16 mouse cellular contexts compared by ENCODE assay signal in the genomic region with DNA sequence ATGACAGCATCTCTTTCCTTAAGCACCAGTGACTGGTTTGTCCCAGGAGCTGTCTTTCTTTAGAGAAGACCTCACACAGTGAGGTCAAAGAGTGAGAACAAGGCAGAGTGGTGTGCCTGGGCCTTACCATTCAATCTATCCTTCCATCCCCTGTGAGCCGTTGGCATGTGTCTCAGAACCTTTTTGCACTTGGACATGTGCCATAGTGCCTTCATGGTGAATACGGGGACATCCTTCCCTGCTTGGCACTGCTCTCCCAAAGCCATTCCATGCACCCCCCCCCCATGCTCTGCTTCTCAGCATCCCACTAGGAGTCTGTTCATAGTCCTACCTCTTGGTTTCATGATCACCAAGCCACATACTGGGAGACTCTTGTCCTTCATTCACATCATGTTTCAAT.
"Had no signal": no experiment of that assay in that cellular context is flagged by ENCODE, and none has a peak within 500 bp of the region (broad histone marks: within the 10 kb centered on the region; RNA-seq: fewer than 3 reads in every experiment).

No protein-coding gene starts in this region.

- H3K9ac ChIP-seq: liver, embryonic 13.5 days; midbrain, embryonic 13.5 days; neural tube, embryonic 12.5 days; neural tube, embryonic 15.5 days; stomach, embryonic 15.5 days had no signal

- H3K36me3 ChIP-seq: liver, embryonic 13.5 days; midbrain, embryonic 10.5 days; midbrain, embryonic 13.5 days; neural tube, embryonic 12.5 days; neural tube, embryonic 15.5 days; stomach, embryonic 15.5 days had no signal

- DNase-seq: kidney, adult 9 months; kidney, postnatal 14 days; kidney, postnatal 4 days; liver, embryonic 13.5 days; lung, adult 2 months; lung, postnatal 36 days; retina, postnatal 1 day; right cerebral cortex, postnatal 25 days; spleen, adult 18-20 months; thymus, postnatal 36 days had no signal

- H3K27ac ChIP-seq: liver, embryonic 13.5 days; midbrain, embryonic 10.5 days; midbrain, embryonic 13.5 days; neural tube, embryonic 12.5 days; neural tube, embryonic 15.5 days; stomach, embryonic 15.5 days had no signal

- H3K4me3 ChIP-seq: liver, embryonic 13.5 days; megakaryocyte, embryonic 14.5 days; midbrain, embryonic 10.5 days; midbrain, embryonic 13.5 days; neural tube, embryonic 12.5 days; neural tube, embryonic 15.5 days; stomach, embryonic 15.5 days had no signal

- H3K4me2 ChIP-seq: liver, embryonic 13.5 days; midbrain, embryonic 13.5 days; neural tube, embryonic 12.5 days; neural tube, embryonic 15.5 days; stomach, embryonic 15.5 days had no signal

- ATAC-seq: midbrain, embryonic 13.5 days had no signal

- H3K4me1 ChIP-seq: liver, embryonic 13.5 days; megakaryocyte, embryonic 14.5 days; stomach, embryonic 15.5 days had no signal

- H3K27me3 ChIP-seq: liver, embryonic 13.5 days; megakaryocyte, embryonic 14.5 days; midbrain, embryonic 13.5 days; neural tube, embryonic 12.5 days; neural tube, embryonic 15.5 days; stomach, embryonic 15.5 days had no signal

- H3K9me3 ChIP-seq: liver, embryonic 13.5 days; midbrain, embryonic 10.5 days; midbrain, embryonic 13.5 days; neural tube, embryonic 12.5 days; neural tube, embryonic 15.5 days; stomach, embryonic 15.5 days had no signal
